Mouse (Mus musculus) kidney, adult 2 months (tissue): ENCODE measurements at regions not wholly inside any gene's neighbourhood (a gene's known extent, or its start where the extent isn't known, plus 50 kb on each side); places are given as distances from the start of the nearest gene placed in this dataset.

Experiments used
- CTCF ChIP-seq: fragments of 200-500 bp; conservative IDR thresholded peaks from 2 replicates; pipeline ENCODE4 v1.5.1; 2011; ENCODE audit warnings: low read depth, mild to moderate bottlenecking, control low read depth, low read length, moderate library complexity, mixed read lengths; ENCODE audit not compliant: insufficient read depth, insufficient read length
- POLR2A ChIP-seq: fragments of 200-500 bp; IDR thresholded peaks from one replicate; pipeline ENCODE4 v1.6.1; 2011; ENCODE audit warnings: low read depth, low read length, control low read depth

- TF ChIP-seq CTCF (no peak), POLR2A (no peak)
Measured at GRCm38 (mm10) chr9:30563399-30563798, 136.5 kb downstream of the Snx19 start.
